Mouse (Mus musculus): ENCODE measurements at regions not wholly inside any gene's neighbourhood (a gene's known extent, or its start where the extent isn't known, plus 50 kb on each side); places are given as distances from the start of the nearest gene placed in this dataset.

GRCm38 (mm10) chr1:73724551-73724950, 399.7 kb downstream of the Tns1 start:
- TF ChIP-seq GATA4 (IDR thresholded peaks at IDR 0.05; ENCODE audit: insufficient replicate concordance, low read length): no peak

- TF ChIP-seq GATA4 (IDR thresholded peaks at IDR 0.05; ENCODE audit: insufficient replicate concordance, low read length): no peak
These were observed 402.6 kb downstream of the Tns1 start for GRCm38 (mm10) chr1:73721486-73722225.

GRCm38 (mm10) chr1:73718421-73718820, 405.8 kb downstream of the Tns1 start:
- no peak for TF ChIP-seq GATA4 (IDR thresholded peaks at IDR 0.05; ENCODE audit: insufficient replicate concordance, low read length)

GRCm38 (mm10) chr1:73717401-73717800, 406.8 kb downstream of the Tns1 start:
- TF ChIP-seq GATA4 (IDR thresholded peaks at IDR 0.05; ENCODE audit: insufficient replicate concordance, low read length): no peak

GRCm38 (mm10) chr1:73716901-73717300, 407.3 kb downstream of the Tns1 start:
- TF ChIP-seq GATA4 (IDR thresholded peaks at IDR 0.05; ENCODE audit: insufficient replicate concordance, low read length): no peak

GRCm38 (mm10) chr1:73715571-73715970, 408.7 kb downstream of the Tns1 start:
- TF ChIP-seq GATA4 (IDR thresholded peaks at IDR 0.05; ENCODE audit: insufficient replicate concordance, low read length): no peak

- no peak for TF ChIP-seq GATA4 (IDR thresholded peaks at IDR 0.05; ENCODE audit: insufficient replicate concordance, low read length)
These were observed 421.8 kb downstream of the Tns1 start for GRCm38 (mm10) chr1:73702428-73702842.

- TF ChIP-seq GATA4 (IDR thresholded peaks at IDR 0.05; ENCODE audit: insufficient replicate concordance, low read length): no peak
These were observed 430.7 kb downstream of the Tns1 start for GRCm38 (mm10) chr1:73693537-73693936.

- TF ChIP-seq GATA4 (IDR thresholded peaks at IDR 0.05; ENCODE audit: insufficient replicate concordance, low read length): no peak
These were observed 438.5 kb downstream of the Tns1 start for GRCm38 (mm10) chr1:73685734-73686133.

- TF ChIP-seq GATA4 (IDR thresholded peaks at IDR 0.05; ENCODE audit: insufficient replicate concordance, low read length): no peak
These were observed 439.2 kb downstream of the Tns1 start for GRCm38 (mm10) chr1:73685066-73685465.

- TF ChIP-seq GATA4 (IDR thresholded peaks at IDR 0.05; ENCODE audit: insufficient replicate concordance, low read length): no peak
These were observed 440.1 kb downstream of the Tns1 start for GRCm38 (mm10) chr1:73684166-73684565.

GRCm38 (mm10) chr1:73683132-73683888, 440.9 kb downstream of the Tns1 start:
- no peak for TF ChIP-seq GATA4 (IDR thresholded peaks at IDR 0.05; ENCODE audit: insufficient replicate concordance, low read length)

GRCm38 (mm10) chr1:73681697-73682096, 442.6 kb downstream of the Tns1 start:
- TF ChIP-seq GATA4 (IDR thresholded peaks at IDR 0.05; ENCODE audit: insufficient replicate concordance, low read length): no peak

- no peak for TF ChIP-seq GATA4 (IDR thresholded peaks at IDR 0.05; ENCODE audit: insufficient replicate concordance, low read length)
These were observed 443.4 kb downstream of the Tns1 start for GRCm38 (mm10) chr1:73680829-73681228.

GRCm38 (mm10) chr1:73673851-73674235, 450.4 kb downstream of the Tns1 start:
- no peak for TF ChIP-seq GATA4 (IDR thresholded peaks at IDR 0.05; ENCODE audit: insufficient replicate concordance, low read length)

- no peak for TF ChIP-seq GATA4 (IDR thresholded peaks at IDR 0.05; ENCODE audit: insufficient replicate concordance, low read length)
These were observed 450.9 kb downstream of the Tns1 start for GRCm38 (mm10) chr1:73673191-73673850.

Data from liver, adult (tissue).